Mouse (Mus musculus) hematopoietic stem cell, adult 5-6 weeks (primary cell): Measurements from ENCODE around the gene Fam69b. TPM values are rescaled to one million over a fixed set of nuclear protein-coding genes. Genes with fewer than 3 reads are reported as not detected.

Source experiments
- ATAC-seq, 2 experiments: fragments of 125-278 bp in 1 of 2; replicated peaks in 1 of 2; 2 replicates each; pipeline ENCODE4 v1.8.0; 2016 to 2017; ENCODE audit warnings: inconsistent platforms in 2 of 2, mild to moderate bottlenecking in 2 of 2, moderate number of reproducible peaks in 2 of 2, low read depth in 1 of 2, moderate TSS enrichment in 1 of 2; ENCODE audit not compliant: low FRiP score in 2 of 2, poor library complexity in 2 of 2, severe bottlenecking in 2 of 2, insufficient read depth in 1 of 2, low TSS enrichment in 1 of 2
- total RNA-seq: library from RNA; stranded (forward); fragments of 172-1452, 232-1000 nt; gene quantifications from 2 replicates; pipeline ENCODE4 v1.2.3, GENCODE M21; 2017

The Fam69b gene
- total RNA-seq, 1 experiment from 2014 or later: 28.3 TPM

DNA sequence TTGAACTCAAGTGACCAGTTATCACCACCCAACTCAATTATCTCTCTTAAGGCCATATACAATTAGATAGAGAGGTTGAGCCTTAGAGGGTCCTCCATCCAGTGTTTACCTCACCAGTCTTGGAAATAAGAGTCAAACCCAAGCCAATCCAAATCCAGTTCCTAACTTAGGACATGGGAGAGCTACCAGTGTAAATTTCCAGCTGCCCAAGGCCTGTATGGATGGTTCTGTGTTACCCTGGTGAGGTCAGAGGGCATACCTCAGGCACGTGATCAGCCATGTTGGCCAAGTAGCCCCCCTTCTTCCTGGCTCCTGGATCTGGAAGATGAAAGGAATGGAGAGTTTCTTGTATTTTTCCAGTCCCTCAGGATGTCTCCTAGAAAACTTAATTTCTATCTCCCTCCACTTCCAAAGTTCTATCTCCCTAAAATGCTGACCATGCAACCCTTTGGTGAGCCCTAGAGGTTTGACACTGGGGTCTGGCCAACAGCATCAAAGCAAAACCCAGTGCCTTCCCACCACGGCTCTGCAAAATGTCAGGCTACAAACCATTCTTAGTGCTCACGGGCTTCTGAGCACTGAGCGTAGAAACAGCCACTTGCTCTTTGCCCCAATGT lies 9.2 kb downstream of the Fam69b start:
- no peak for ATAC-seq

DNA sequence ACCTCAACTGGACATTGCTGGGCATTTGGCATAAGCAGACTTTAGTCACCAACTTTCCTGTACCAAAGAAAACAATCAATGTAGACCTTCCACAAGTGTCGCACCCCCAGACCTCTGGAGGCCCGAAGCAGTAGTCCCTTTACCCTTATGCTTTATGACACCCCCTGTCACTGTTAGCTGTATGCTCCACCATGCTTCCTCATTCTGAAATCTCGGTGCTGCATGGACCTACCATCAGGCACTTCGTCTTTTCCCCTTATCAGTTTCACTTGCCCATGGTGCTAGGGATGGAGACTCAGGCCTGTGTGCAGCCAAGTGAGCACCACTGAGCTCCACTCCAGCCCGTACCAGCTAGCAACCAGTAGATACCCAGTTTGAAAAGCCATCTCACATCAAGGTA lies 9.8 kb downstream of the Fam69b start:
- no peak for ATAC-seq

GRCm38 (mm10) chr2:26638572-26638971 lies 10.3 kb downstream of the Fam69b start:
- no peak for ATAC-seq

GRCm38 (mm10) chr2:26639083-26639482 lies 10.8 kb downstream of the Fam69b start:
- ATAC-seq: no peak

GRCm38 (mm10) chr2:26639838-26640830 lies 11.9 kb downstream of the Fam69b start:
- peak; percentile 71 to 76 for ATAC-seq

DNA sequence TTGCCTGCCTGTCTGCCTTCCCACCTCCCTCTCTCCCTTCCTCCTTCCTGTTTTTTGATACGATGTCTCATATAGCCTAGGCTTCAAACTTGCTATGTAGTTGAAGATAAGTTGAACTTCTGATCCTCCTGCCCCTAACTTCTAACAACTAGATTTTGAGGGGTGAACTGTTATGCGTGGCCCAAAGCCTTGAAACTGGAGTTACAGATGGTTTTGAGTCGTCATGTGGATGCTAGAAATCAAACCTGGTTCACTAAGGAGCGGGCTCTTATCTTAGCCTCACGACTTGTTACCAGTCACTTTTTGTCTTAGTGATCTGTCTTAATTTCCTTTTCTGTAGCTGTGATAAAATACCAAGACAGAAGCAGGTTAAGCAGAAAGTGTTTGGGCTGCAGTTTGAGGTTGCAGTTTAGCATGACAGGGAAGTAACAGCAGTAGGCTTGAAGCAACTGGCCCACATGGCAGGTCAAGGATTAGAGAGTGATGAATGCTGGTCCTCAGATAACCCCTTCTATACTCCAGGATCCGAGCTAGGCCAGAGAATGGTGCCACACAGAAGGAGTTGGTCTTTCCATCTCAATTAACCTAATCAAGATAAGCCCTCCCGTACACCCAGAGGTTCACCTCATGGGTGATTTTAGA lies 12.9 kb downstream of the Fam69b start:
- no peak for ATAC-seq

GRCm38 (mm10) chr2:26643942-26644341 lies 15.7 kb downstream of the Fam69b start:
- peak in 1 of 2 experiments; percentile 26; a peak in 1 of 4 replicates for ATAC-seq

GRCm38 (mm10) chr2:26646643-26647293 lies 18.5 kb downstream of the Fam69b start:
- peak; percentile 98 to 99 for ATAC-seq

DNA sequence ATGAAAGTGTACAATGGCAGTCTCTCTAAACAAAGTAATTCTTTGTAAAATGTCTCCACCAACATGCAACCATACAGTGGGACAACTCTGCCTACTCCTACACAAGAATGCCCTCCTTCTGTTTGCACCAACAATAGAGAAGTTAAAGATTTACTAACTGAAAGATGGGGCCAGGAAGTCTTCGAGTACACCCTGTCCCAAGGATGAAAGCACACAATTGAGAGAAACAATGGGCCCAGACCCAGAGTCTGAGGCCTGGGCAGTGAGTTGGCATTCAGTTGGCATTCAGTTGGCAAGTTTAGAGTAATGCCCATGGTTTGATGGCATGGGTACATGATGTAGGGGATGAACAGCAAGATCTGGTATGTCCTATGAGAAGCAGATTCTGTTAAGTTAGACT lies 26.4 kb downstream of the Fam69b start:
- ATAC-seq: no peak

- ATAC-seq: no peak
These were observed 29.2 kb downstream of the Fam69b start for GRCm38 (mm10) chr2:26657426-26657825.

- peak; percentile 58 to 59 for ATAC-seq
These were observed 33.0 kb downstream of the Fam69b start for GRCm38 (mm10) chr2:26661143-26661752.

DNA sequence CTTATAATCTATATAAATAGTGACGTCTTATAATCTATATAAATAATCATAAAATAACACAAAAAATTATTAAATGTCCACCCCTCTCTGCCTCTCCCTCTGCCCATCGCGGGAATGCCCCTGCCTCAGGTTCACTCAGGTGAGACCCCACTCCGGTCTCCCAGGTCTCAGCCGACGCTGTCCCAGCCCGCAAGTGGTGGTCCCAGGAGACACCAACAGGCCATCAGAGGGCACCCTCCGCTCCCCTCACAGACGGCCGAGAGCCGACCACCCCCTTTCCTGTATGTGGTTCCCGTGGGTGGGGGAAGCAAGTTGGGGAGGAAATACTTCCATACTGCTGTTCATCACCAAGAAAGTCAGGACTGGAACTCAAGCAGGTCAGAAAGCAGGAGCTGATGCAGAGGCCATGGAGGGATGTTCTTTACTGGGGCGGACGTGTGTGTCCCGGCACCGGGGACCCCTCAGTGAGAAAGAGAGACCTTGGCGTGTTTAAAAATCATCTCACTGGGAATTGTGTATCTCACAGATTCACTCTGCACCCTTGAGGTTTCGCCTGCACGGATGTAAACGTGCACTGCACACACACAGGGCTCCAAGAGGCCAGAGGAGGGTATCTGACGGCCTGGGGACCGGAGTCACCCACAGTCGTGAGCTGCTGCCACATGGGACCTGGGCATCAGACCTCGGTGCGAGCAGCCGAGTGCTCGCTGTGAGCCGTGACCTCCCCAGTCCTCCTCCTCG lies 33.7 kb downstream of the Fam69b start:
- no peak for ATAC-seq

- no peak for ATAC-seq
These were observed 34.2 kb downstream of the Fam69b start for GRCm38 (mm10) chr2:26662509-26662882.

GRCm38 (mm10) chr2:26663112-26663511 lies 34.9 kb downstream of the Fam69b start:
- ATAC-seq: 0 out of 4 replicates have a peak, but pooled peaks of 1 of the 2 experiments have one; percentile 21

DNA sequence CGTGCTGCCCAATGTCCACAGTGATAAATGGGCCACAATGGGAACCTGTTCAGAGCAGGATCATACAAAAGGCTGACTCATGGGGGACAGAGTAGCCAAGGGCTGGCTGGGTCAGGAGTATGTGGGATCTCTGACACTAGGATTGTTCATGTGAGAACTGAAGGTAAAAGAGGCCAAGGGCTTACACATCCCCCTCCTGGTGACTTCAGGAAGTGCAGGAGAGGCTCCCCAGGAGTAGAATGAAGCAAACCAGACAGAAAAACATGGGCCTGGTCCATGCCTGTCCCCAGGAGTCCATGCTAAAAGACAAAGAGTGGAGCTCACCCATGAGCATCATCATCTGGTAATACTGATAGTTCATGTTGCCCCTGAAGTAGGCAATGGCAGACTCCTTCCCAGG lies 35.3 kb downstream of the Fam69b start:
- ATAC-seq: peak; percentile 75 to 77

GRCm38 (mm10) chr2:26668746-26669145 lies 40.5 kb downstream of the Fam69b start:
- peak; percentile 32 to 66; a peak in 2 of 4 replicates for ATAC-seq
